Mouse (Mus musculus): ENCODE results near the gene Klhdc8a. TPM values are rescaled to one million over a fixed set of nuclear protein-coding genes. Genes with fewer than 3 reads are reported as not detected.
"Not testable (repeated sequence)": the region's sequence is repeated elsewhere in the genome, so short reads cannot be mapped to it uniquely, and the experiment has no call there.

Gene Klhdc8a
- polyA plus RNA-seq, 1 experiment from 2014 or later = 0.13 TPM

- no peaks in the 10 kb centered on the region for H3K9me3 ChIP-seq
- 38% methylated on average over 8 of the region's 8 CpGs for WGBS
- H3K27ac ChIP-seq = no peak overlapping the region
- H3K9ac ChIP-seq = no peak overlapping the region
- ATAC-seq (ENCODE audit: insufficient number of reproducible peaks, low FRiP score, low TSS enrichment, low read depth) = no peak
- H3K4me3 ChIP-seq = no peak overlapping the region
- H3K4me2 ChIP-seq = no peak overlapping the region
- no peaks in the 10 kb centered on the region for H3K36me3 ChIP-seq
- H3K4me1 ChIP-seq = peaks cover 22% of the 10 kb centered on the region
- H3K27me3 ChIP-seq = no peaks in the 10 kb centered on the region
These were observed 39.7 kb downstream of the Klhdc8a start for GRCm38 (mm10) chr1:132338027-132338660.

GRCm38 (mm10) chr1:132341731-132342501 lies 43.5 kb downstream of the Klhdc8a start:
- Histone ChIP-seq H3K27ac (no peak overlapping the region), H3K27me3 (no peaks in the 10 kb centered on the region), H3K4me1 (peaks cover 8% of the 10 kb centered on the region; the same call in 1 of the 2 replicates), H3K36me3 (no peaks in the 10 kb centered on the region), H3K9ac (no peak overlapping the region), H3K9me3 (no peaks in the 10 kb centered on the region), H3K4me2 (no peak overlapping the region), H3K4me3 (no peak overlapping the region)
- no peak for ATAC-seq (ENCODE audit: insufficient number of reproducible peaks, low FRiP score, low TSS enrichment, low read depth)
- WGBS = 34% methylated on average over 5 of the region's 5 CpGs

GRCm38 (mm10) chr1:132342518-132342917 lies 44.1 kb downstream of the Klhdc8a start:
- H3K27ac ChIP-seq = no peak overlapping the region
- no peak overlapping the region for H3K4me2 ChIP-seq
- H3K36me3 ChIP-seq = no peaks in the 10 kb centered on the region
- H3K4me1 ChIP-seq = peaks cover 13% of the 10 kb centered on the region; the same call in 1 of the 2 replicates
- H3K27me3 ChIP-seq = no peaks in the 10 kb centered on the region
- H3K4me3 ChIP-seq = no peak overlapping the region
- no peaks in the 10 kb centered on the region for H3K9me3 ChIP-seq
- no peak overlapping the region for H3K9ac ChIP-seq
- 61% methylated on average over 3 of the region's 3 CpGs for WGBS
- ATAC-seq (ENCODE audit: insufficient number of reproducible peaks, low FRiP score, low TSS enrichment, low read depth) = no peak

GRCm38 (mm10) chr1:132343191-132343590 lies 44.8 kb downstream of the Klhdc8a start:
- 93% methylated on average over 2 of the region's 2 CpGs for WGBS
- no peak for ATAC-seq (ENCODE audit: insufficient number of reproducible peaks, low FRiP score, low TSS enrichment, low read depth)

GRCm38 (mm10) chr1:132343656-132344055 lies 45.2 kb downstream of the Klhdc8a start:
- no peak for ATAC-seq (ENCODE audit: insufficient number of reproducible peaks, low FRiP score, low TSS enrichment, low read depth)
- WGBS = 82% methylated on average over 1 of the region's 1 CpGs
- peaks cover 13% of the 10 kb centered on the region; the same call in 1 of the 2 replicates for H3K4me1 ChIP-seq

More at GRCm38 (mm10) chr1:132343191-132343590, 44.8 kb downstream of the Klhdc8a start:
- Histone ChIP-seq H3K4me2 (no peak overlapping the region), H3K4me3 (no peak overlapping the region), H3K9ac (no peak overlapping the region), H3K36me3 (no peaks in the 10 kb centered on the region), H3K27ac (no peak overlapping the region), H3K27me3 (no peaks in the 10 kb centered on the region), H3K9me3 (no peaks in the 10 kb centered on the region), H3K4me1 (peaks cover 13% of the 10 kb centered on the region; the same call in 1 of the 2 replicates)

GRCm38 (mm10) chr1:132345514-132345913 lies 47.1 kb downstream of the Klhdc8a start:
- Histone ChIP-seq H3K27ac (no peak overlapping the region), H3K4me1 (peaks cover 13% of the 10 kb centered on the region; the same call in 1 of the 2 replicates), H3K4me2 (no peak overlapping the region), H3K27me3 (no peaks in the 10 kb centered on the region), H3K9ac (no peak overlapping the region), H3K36me3 (no peaks in the 10 kb centered on the region), H3K9me3 (no peaks in the 10 kb centered on the region), H3K4me3 (no peak overlapping the region)
- no peak for ATAC-seq (ENCODE audit: insufficient number of reproducible peaks, low FRiP score, low TSS enrichment, low read depth)
- WGBS = 83% methylated on average over 4 of the region's 4 CpGs

More at GRCm38 (mm10) chr1:132343656-132344055, 45.2 kb downstream of the Klhdc8a start:
- H3K27ac ChIP-seq = no peak overlapping the region
- H3K36me3 ChIP-seq = no peaks in the 10 kb centered on the region
- H3K9me3 ChIP-seq = no peaks in the 10 kb centered on the region
- no peak overlapping the region for H3K9ac ChIP-seq
- H3K27me3 ChIP-seq = no peaks in the 10 kb centered on the region
- H3K4me3 ChIP-seq = no peak overlapping the region
- H3K4me2 ChIP-seq = no peak overlapping the region

- H3K9ac ChIP-seq = no peak overlapping the region
- no peak overlapping the region for H3K4me3 ChIP-seq
- H3K4me1 ChIP-seq = peaks cover 13% of the 10 kb centered on the region; the same call in 1 of the 2 replicates
- peak; percentile 45; the same call in 1 of the 2 replicates for ATAC-seq (ENCODE audit: insufficient number of reproducible peaks, low FRiP score, low TSS enrichment, low read depth)
- H3K27me3 ChIP-seq = no peaks in the 10 kb centered on the region
- no peaks in the 10 kb centered on the region for H3K9me3 ChIP-seq
- no peak overlapping the region for H3K4me2 ChIP-seq
- 71% methylated on average over 12 of the region's 12 CpGs for WGBS
- H3K36me3 ChIP-seq = no peaks in the 10 kb centered on the region
- H3K27ac ChIP-seq = peak overlapping the region; percentile 65
These were observed 47.9 kb downstream of the Klhdc8a start for GRCm38 (mm10) chr1:132346134-132346851.

GRCm38 (mm10) chr1:132346951-132347350 lies 48.5 kb downstream of the Klhdc8a start:
- Histone ChIP-seq H3K27ac (peak overlapping the region; percentile 65; the same call in 1 of the 2 replicates), H3K36me3 (no peaks in the 10 kb centered on the region), H3K27me3 (no peaks in the 10 kb centered on the region), H3K9ac (no peak overlapping the region), H3K9me3 (no peaks in the 10 kb centered on the region), H3K4me3 (no peak overlapping the region), H3K4me1 (peaks cover 13% of the 10 kb centered on the region; the same call in 1 of the 2 replicates), H3K4me2 (no peak overlapping the region)
- no peak for ATAC-seq (ENCODE audit: insufficient number of reproducible peaks, low FRiP score, low TSS enrichment, low read depth)

GRCm38 (mm10) chr1:132348401-132348800 lies 50.0 kb downstream of the Klhdc8a start:
- Histone ChIP-seq H3K27ac (no peak overlapping the region), H3K4me1 (peaks cover 13% of the 10 kb centered on the region; the same call in 1 of the 2 replicates), H3K36me3 (no peaks in the 10 kb centered on the region), H3K4me2 (no peak overlapping the region), H3K4me3 (no peak overlapping the region), H3K9ac (no peak overlapping the region), H3K9me3 (no peaks in the 10 kb centered on the region), H3K27me3 (no peaks in the 10 kb centered on the region)
- ATAC-seq (ENCODE audit: insufficient number of reproducible peaks, low FRiP score, low TSS enrichment, low read depth) = no peak
- 86% methylated on average over 5 of the region's 5 CpGs for WGBS

GRCm38 (mm10) chr1:132349049-132349448 lies 50.6 kb downstream of the Klhdc8a start:
- not testable (repeated sequence) for ATAC-seq (ENCODE audit: insufficient number of reproducible peaks, low FRiP score, low TSS enrichment, low read depth); H3K4me2 ChIP-seq; H3K27me3 ChIP-seq; H3K9me3 ChIP-seq; H3K4me3 ChIP-seq; H3K9ac ChIP-seq; H3K27ac ChIP-seq; H3K36me3 ChIP-seq
- H3K4me1 ChIP-seq = peaks cover 18% of the 10 kb centered on the region; the same call in 1 of the 2 replicates

GRCm38 (mm10) chr1:132349601-132350000 lies 51.2 kb downstream of the Klhdc8a start:
- 90% methylated on average over 3 of the region's 3 CpGs for WGBS
- not testable (repeated sequence) for ATAC-seq (ENCODE audit: insufficient number of reproducible peaks, low FRiP score, low TSS enrichment, low read depth); H3K27ac ChIP-seq; H3K27me3 ChIP-seq; H3K4me2 ChIP-seq; H3K36me3 ChIP-seq; H3K9me3 ChIP-seq; H3K4me3 ChIP-seq; H3K9ac ChIP-seq
- peaks cover 18% of the 10 kb centered on the region; the same call in 1 of the 2 replicates for H3K4me1 ChIP-seq

All from limb, embryonic 15.5 days (tissue).